Mouse (Mus musculus): ENCODE measurements around the gene D1Ertd622e. TPM values are rescaled to one million over a fixed set of nuclear protein-coding genes. Genes with fewer than 3 reads are reported as not detected.
A peak's percentile ranks its signal among the peaks of the same experiment; 100 is the strongest.

Gene D1Ertd622e
- polyA plus RNA-seq, 1 experiment from 2014 or later = 9.3 TPM

DNA sequence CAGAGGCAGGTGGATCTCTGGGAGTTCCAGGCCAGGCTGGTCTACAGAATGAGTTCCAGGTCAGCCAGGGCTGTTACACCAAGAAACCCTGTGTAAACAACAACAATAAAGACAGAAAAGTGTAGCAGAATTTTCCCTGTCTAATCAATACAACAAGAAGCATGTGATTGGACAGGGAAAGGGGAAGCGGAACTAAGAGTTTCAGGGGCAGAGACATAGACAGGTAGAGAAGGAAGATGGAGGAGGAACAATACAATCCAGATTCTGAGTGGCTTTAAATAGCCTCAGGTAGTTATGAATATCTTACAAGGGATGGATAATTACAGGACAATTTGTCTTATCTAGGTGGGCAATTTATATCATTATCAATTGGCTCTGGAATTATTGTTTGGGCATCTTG lies 5.4 kb upstream of the D1Ertd622e start:
- Histone ChIP-seq H3K4me3 (no peak overlapping the region), H3K36me3 (no peaks in the 10 kb centered on the region), H3K9me3 (no peaks in the 10 kb centered on the region), H3K27ac (replicated peaks) (no peak overlapping the region), H3K4me2 (no peak overlapping the region), H3K27me3 (replicated peaks) (no peaks in the 10 kb centered on the region), H3K4me1 (0 out of 2 replicates have a peak, but pooled peaks cover 3% of the 10 kb centered on the region), H3K9ac (no peak overlapping the region)
- no peak for ATAC-seq (ENCODE audit: extremely low read depth, insufficient number of reproducible peaks, low FRiP score, low TSS enrichment)
- WGBS = 76% methylated on average over 1 of the region's 1 CpGs

GRCm38 (mm10) chr1:97662324-97662723 lies 450 bp upstream of the D1Ertd622e start:
- Histone ChIP-seq H3K4me3 (peak overlapping the region; percentile 92), H3K27me3 (replicated peaks) (no peaks in the 10 kb centered on the region), H3K27ac (replicated peaks) (peak overlapping the region; percentile 84), H3K36me3 (no peaks in the 10 kb centered on the region), H3K9me3 (no peaks in the 10 kb centered on the region), H3K9ac (peak overlapping the region; percentile 90), H3K4me1 (peaks cover 28% of the 10 kb centered on the region), H3K4me2 (peak overlapping the region; percentile 86)
- 18% methylated on average over 7 of the region's 7 CpGs for WGBS
- ATAC-seq (ENCODE audit: extremely low read depth, insufficient number of reproducible peaks, low FRiP score, low TSS enrichment) = no peak

GRCm38 (mm10) chr1:97660687-97661405 lies 1.0 kb downstream of the D1Ertd622e start:
- ATAC-seq (ENCODE audit: extremely low read depth, insufficient number of reproducible peaks, low FRiP score, low TSS enrichment) = peak; percentile 39

DNA sequence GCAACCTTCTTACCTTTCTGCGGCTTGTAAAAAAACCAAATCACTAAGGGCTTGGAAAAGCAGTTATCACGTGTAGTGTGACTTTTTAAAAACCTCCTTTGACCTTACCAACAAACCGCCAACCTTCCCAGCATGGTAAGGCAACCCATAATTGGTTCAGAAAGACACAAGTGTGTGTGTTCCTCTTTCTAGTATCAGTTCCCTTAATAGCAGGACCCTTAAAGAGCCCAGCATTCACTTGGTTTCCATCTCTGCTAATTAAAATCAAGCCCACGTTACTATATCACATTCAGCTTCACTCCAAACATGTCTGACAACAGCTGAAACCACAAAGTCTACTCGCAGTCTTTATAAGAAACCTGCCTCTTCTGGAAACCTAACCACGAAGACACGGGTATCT lies 2.5 kb downstream of the D1Ertd622e start:
- H3K4me3 ChIP-seq = peak overlapping the region; percentile 92
- ATAC-seq (ENCODE audit: extremely low read depth, insufficient number of reproducible peaks, low FRiP score, low TSS enrichment) = no peak
- 70% methylated on average over 7 of the region's 7 CpGs for WGBS

More at GRCm38 (mm10) chr1:97660687-97661405, 1.0 kb downstream of the D1Ertd622e start:
- Histone ChIP-seq H3K4me1 (peaks cover 32% of the 10 kb centered on the region), H3K27ac (replicated peaks) (peak overlapping the region; percentile 84), H3K9me3 (no peaks in the 10 kb centered on the region), H3K36me3 (no peaks in the 10 kb centered on the region), H3K9ac (peak overlapping the region; percentile 90), H3K27me3 (replicated peaks) (no peaks in the 10 kb centered on the region), H3K4me2 (peak overlapping the region; percentile 86), H3K4me3 (peak overlapping the region; percentile 92)
- WGBS = under 1% methylated on average over 93 of the region's 93 CpGs

DNA sequence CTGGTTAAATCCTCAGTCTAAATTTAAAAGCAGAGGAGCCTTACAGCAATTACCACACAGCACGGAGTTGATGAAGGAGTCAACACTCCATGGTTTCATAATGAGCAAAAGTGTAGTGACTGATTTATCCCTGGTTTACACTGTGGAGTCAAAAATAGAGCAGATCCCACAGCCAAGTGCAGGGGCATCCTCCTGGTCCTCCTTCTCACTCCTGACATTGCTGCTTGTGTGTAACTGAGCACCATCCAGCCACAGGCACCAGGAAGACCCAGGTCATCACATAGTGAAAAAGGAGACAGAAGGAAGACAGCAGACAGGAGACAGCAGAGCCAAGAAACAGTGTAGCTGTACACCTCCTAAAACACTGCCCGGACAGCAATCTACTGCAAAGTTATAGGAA lies 4.1 kb downstream of the D1Ertd622e start:
- no peak for ATAC-seq (ENCODE audit: extremely low read depth, insufficient number of reproducible peaks, low FRiP score, low TSS enrichment)
- H3K9ac ChIP-seq = no peak overlapping the region
- WGBS = 75% methylated on average over 2 of the region's 2 CpGs

More for the DNA sequence above, 2.5 kb downstream of the D1Ertd622e start:
- peak overlapping the region; percentile 86 for H3K4me2 ChIP-seq
- H3K9ac ChIP-seq = no peak overlapping the region; the same call in 1 of the 2 replicates
- H3K36me3 ChIP-seq = no peaks in the 10 kb centered on the region
- no peaks in the 10 kb centered on the region for H3K9me3 ChIP-seq
- H3K4me1 ChIP-seq = peaks cover 36% of the 10 kb centered on the region
- no peaks in the 10 kb centered on the region for H3K27me3 ChIP-seq (replicated peaks)
- no peak overlapping the region for H3K27ac ChIP-seq (replicated peaks)

DNA sequence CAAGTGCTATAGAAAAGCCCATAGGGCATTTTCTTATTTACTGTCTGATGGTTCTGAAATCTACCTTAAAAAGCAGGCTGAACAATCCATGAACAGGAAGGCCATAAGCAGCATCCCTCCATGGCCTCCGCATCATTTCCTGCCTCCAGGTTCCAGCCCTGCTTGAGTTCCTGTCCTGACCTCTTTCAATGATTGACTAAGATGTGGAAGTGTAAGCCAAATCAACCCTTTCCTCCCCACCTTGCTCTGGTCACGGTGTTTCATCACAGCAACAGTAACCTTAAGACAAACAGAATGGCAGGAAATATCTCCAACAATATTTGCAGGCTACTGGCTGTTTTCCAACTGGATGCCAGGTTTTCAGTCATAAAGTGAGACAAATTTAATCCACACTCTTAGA lies 4.7 kb downstream of the D1Ertd622e start:
- Histone ChIP-seq H3K36me3 (no peaks in the 10 kb centered on the region), H3K4me3 (no peak overlapping the region), H3K9me3 (no peaks in the 10 kb centered on the region), H3K27me3 (replicated peaks) (no peaks in the 10 kb centered on the region), H3K4me1 (peaks cover 49% of the 10 kb centered on the region), H3K9ac (no peak overlapping the region), H3K4me2 (no peak overlapping the region), H3K27ac (replicated peaks) (no peak overlapping the region)
- 77% methylated on average over 2 of the region's 2 CpGs for WGBS
- ATAC-seq (ENCODE audit: extremely low read depth, insufficient number of reproducible peaks, low FRiP score, low TSS enrichment) = no peak

More for the DNA sequence above, 4.1 kb downstream of the D1Ertd622e start:
- H3K4me1 ChIP-seq = peaks cover 46% of the 10 kb centered on the region
- H3K36me3 ChIP-seq = no peaks in the 10 kb centered on the region
- H3K27me3 ChIP-seq (replicated peaks) = no peaks in the 10 kb centered on the region
- no peak overlapping the region for H3K4me3 ChIP-seq
- H3K9me3 ChIP-seq = no peaks in the 10 kb centered on the region
- H3K27ac ChIP-seq (replicated peaks) = no peak overlapping the region
- H3K4me2 ChIP-seq = no peak overlapping the region

GRCm38 (mm10) chr1:97654397-97654975 lies 7.4 kb downstream of the D1Ertd622e start:
- Histone ChIP-seq H3K4me3 (no peak overlapping the region), H3K4me1 (peaks cover 56% of the 10 kb centered on the region), H3K27me3 (replicated peaks) (no peaks in the 10 kb centered on the region), H3K9me3 (no peaks in the 10 kb centered on the region), H3K36me3 (no peaks in the 10 kb centered on the region), H3K27ac (replicated peaks) (no peak overlapping the region), H3K9ac (no peak overlapping the region), H3K4me2 (no peak overlapping the region)
- WGBS = 89% methylated on average over 6 of the region's 6 CpGs
- ATAC-seq (ENCODE audit: extremely low read depth, insufficient number of reproducible peaks, low FRiP score, low TSS enrichment) = no peak

DNA sequence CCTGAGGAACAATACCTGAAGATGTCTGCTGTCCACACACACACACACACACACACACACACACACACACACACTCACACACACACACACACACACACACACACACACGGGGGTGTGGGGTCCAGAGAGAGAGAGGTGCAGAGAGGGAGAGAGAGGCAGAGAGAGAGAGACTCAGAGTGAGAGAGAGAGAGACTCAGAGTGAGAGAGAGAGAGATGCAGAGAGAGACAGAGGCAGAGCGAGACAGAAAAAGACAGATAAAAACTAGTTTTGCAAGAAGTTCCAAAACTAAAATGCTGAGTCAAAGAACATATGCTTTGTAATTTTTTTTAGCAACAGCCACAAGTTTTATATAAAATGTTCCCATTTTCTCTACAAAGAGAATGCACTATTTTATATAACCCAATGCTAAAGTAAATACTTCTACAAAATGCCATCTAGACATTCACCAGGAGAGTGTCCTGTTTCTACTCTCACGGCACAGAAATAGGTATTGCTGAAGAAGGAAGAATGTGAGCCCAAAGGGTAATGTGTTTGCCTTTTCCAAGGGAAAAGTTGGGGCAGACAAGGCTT lies 11.2 kb downstream of the D1Ertd622e start:
- no peak overlapping the region for H3K9ac ChIP-seq
- no peak for ATAC-seq (ENCODE audit: extremely low read depth, insufficient number of reproducible peaks, low FRiP score, low TSS enrichment)
- peaks cover 36% of the 10 kb centered on the region for H3K4me1 ChIP-seq
- 69% methylated on average over 3 of the region's 3 CpGs for WGBS
- no peak overlapping the region for H3K4me3 ChIP-seq
- H3K4me2 ChIP-seq = no peak overlapping the region
- no peaks in the 10 kb centered on the region; the same call in 1 of the 2 replicates for H3K9me3 ChIP-seq
- H3K27ac ChIP-seq (replicated peaks) = no peak overlapping the region
- peaks cover 12% of the 10 kb centered on the region for H3K36me3 ChIP-seq
- H3K27me3 ChIP-seq (replicated peaks) = no peaks in the 10 kb centered on the region

DNA sequence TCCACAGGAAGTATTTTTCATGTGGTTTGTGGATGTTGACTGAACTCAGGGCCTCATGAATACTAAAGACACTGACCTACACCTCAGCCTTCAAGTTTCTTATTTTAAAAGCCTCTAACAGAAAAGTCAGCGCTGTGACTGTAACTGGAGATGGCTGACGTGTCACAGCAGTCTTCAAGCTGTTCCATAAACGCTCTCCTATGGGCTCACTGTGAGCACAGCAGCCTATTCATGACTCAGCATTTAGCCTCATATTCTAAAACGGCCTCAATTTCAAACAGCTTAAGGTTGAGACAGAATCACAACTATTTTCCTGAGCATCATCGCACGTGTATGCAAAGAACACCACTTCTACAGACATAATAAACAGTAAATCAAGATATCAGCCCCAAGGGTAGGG lies 11.8 kb downstream of the D1Ertd622e start:
- no peak overlapping the region for H3K4me3 ChIP-seq
- peaks cover 16% of the 10 kb centered on the region for H3K36me3 ChIP-seq
- ATAC-seq (ENCODE audit: extremely low read depth, insufficient number of reproducible peaks, low FRiP score, low TSS enrichment) = no peak
- H3K9me3 ChIP-seq = no peaks in the 10 kb centered on the region; the same call in 1 of the 2 replicates
- no peak overlapping the region for H3K27ac ChIP-seq (replicated peaks)
- H3K9ac ChIP-seq = no peak overlapping the region
- peaks cover 33% of the 10 kb centered on the region for H3K4me1 ChIP-seq
- H3K4me2 ChIP-seq = no peak overlapping the region
- 59% methylated on average over 6 of the region's 6 CpGs for WGBS
- H3K27me3 ChIP-seq (replicated peaks) = no peaks in the 10 kb centered on the region

GRCm38 (mm10) chr1:97647037-97647436 lies 14.8 kb downstream of the D1Ertd622e start:
- Histone ChIP-seq H3K4me3 (no peak overlapping the region), H3K4me1 (peaks cover 16% of the 10 kb centered on the region), H3K4me2 (no peak overlapping the region), H3K9ac (no peak overlapping the region), H3K27me3 (replicated peaks) (no peaks in the 10 kb centered on the region), H3K9me3 (no peaks in the 10 kb centered on the region; the same call in 1 of the 2 replicates), H3K27ac (replicated peaks) (no peak overlapping the region), H3K36me3 (peaks cover 28% of the 10 kb centered on the region)
- ATAC-seq (ENCODE audit: extremely low read depth, insufficient number of reproducible peaks, low FRiP score, low TSS enrichment) = no peak
- WGBS = 94% methylated on average over 1 of the region's 1 CpGs

GRCm38 (mm10) chr1:97634104-97634503 lies 27.8 kb downstream of the D1Ertd622e start:
- WGBS = 86% methylated on average over 8 of the region's 8 CpGs
- Histone ChIP-seq H3K27ac (replicated peaks) (no peak overlapping the region), H3K4me2 (no peak overlapping the region), H3K9ac (no peak overlapping the region), H3K36me3 (0 out of 2 replicates have a peak, but pooled peaks cover 3% of the 10 kb centered on the region), H3K4me1 (peaks cover 4% of the 10 kb centered on the region; the same call in 1 of the 2 replicates), H3K4me3 (no peak overlapping the region), H3K27me3 (replicated peaks) (no peaks in the 10 kb centered on the region), H3K9me3 (no peaks in the 10 kb centered on the region)
- ATAC-seq (ENCODE audit: extremely low read depth, insufficient number of reproducible peaks, low FRiP score, low TSS enrichment) = no peak

Measured in heart, embryonic 13.5 days (tissue).